Mouse (Mus musculus) liver, embryonic 15.5 days (tissue): ENCODE measurements around the gene Gm20481. TPM values are rescaled to one million over a fixed set of nuclear protein-coding genes. Genes with fewer than 3 reads are reported as not detected.
A peak's percentile ranks its signal among the peaks of the same experiment; 100 is the strongest.
"Not testable (repeated sequence)": the region's sequence is repeated elsewhere in the genome, so short reads cannot be mapped to it uniquely, and the experiment has no call there.

Experiments used
- ATAC-seq: fragments of 200-750 bp; cut with Nextera tagmentation; 2 replicates; pipeline ENCODE4 v1.8.0; 2017; ENCODE audit warnings: moderate number of reproducible peaks, mild to moderate bottlenecking, moderate library complexity; ENCODE audit not compliant: insufficient read depth
- H3K27ac ChIP-seq: fragments of 300-500 bp; sonication (generic); replicated peaks from 2 replicates; pipeline ENCODE4 v1.5.1; 2015; ENCODE audit warnings: mild to moderate bottlenecking, inconsistent platforms
- H3K27me3 ChIP-seq: fragments of 300-500 bp; sonication (generic); 2 replicates; pipeline ENCODE4 v1.6.1; 2015; ENCODE audit warnings: mild to moderate bottlenecking, inconsistent platforms
- H3K36me3 ChIP-seq: fragments of 300-500 bp; sonication (generic); replicated peaks from 2 replicates; pipeline ENCODE4 v1.6.1; 2015; ENCODE audit warnings: moderate library complexity, mild to moderate bottlenecking, inconsistent platforms
- H3K4me1 ChIP-seq: fragments of 300-500 bp; sonication (generic); replicated peaks from 2 replicates; pipeline ENCODE4 v1.6.1; 2015; ENCODE audit warnings: inconsistent platforms
- H3K4me2 ChIP-seq: fragments of 300-500 bp; sonication (generic); 2 replicates; pipeline ENCODE4 v1.6.1; 2015; ENCODE audit warnings: moderate library complexity, mild to moderate bottlenecking, inconsistent platforms
- H3K4me3 ChIP-seq: fragments of 300-500 bp; sonication (generic); replicated peaks from 2 replicates; pipeline ENCODE4 v1.5.1; 2015; ENCODE audit warnings: mild to moderate bottlenecking, inconsistent platforms
- H3K9ac ChIP-seq: fragments of 300-500 bp; sonication (generic); 2 replicates; pipeline ENCODE4 v1.6.1; 2015; ENCODE audit warnings: moderate library complexity, mild to moderate bottlenecking, inconsistent platforms
- H3K9me3 ChIP-seq: fragments of 300-500 bp; sonication (generic); replicated peaks from 2 replicates; pipeline ENCODE4 v1.6.1; 2016; ENCODE audit warnings: inconsistent platforms
- WGBS: fragments of 180-500 bp; shearing (Covaris S2); methylation state at CpG from one replicate; pipeline ENCODE4 v1.1.7; 2015; ENCODE audit warnings: mixed read lengths; ENCODE audit not compliant: insufficient replicate concordance; 5-methylcytosine and 5-hydroxymethylcytosine counted together
- polyA plus RNA-seq: library from polyadenylated mRNA; unstranded; fragments of >200 nt; fragmentation: Nextera tagmentation; extraction: Ambion mirVana; gene quantifications from 2 replicates; pipeline ENCODE4 v1.2.1, GENCODE M21; 2015

Gm20481 gene
- polyA plus RNA-seq, 1 experiment from 2014 or later: not detected

DNA sequence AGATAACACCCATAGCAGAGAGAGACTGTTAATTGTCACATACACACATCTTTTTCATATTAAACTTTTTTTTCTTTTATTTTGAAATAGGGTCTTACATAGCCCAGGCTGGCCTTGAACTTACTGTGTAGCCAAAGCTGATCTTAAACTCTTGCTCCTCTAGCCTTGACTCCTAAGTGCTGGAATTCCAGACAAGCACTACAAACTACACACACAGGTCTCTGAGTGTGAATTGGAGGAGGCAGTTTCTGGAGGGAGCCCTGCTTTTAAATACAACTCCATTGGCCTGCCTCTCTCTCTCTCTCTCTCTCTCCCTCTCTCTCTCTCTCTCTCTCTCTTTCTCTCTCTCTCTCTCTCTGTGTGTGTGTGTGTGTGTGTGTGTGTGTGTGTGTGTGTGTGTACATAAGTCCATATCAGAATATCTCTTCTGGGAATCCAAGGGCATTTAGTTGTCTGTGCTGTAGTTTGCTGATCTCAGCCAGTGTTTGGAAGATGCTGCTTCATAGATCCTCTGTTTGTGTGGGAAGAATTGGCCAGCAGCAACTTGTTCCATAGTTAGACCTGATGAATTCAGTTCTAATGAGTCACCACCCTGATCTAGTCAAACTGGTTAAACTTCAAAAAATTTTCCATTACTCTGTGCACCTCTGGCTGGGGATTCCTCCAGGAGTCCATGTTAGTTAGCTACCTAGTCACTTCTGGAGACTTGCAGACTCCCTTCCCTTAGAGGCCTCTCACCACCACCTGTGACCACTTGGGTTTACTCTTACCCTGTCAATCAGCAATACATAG, 8.8 kb upstream of the Gm20481 start:
- Histone ChIP-seq H3K27me3 (peaks cover 84% of the 10 kb centered on the region), H3K4me1 (peaks cover 12% of the 10 kb centered on the region), H3K9ac (no peak overlapping the region), H3K4me2 (no peak overlapping the region), H3K27ac (no peak overlapping the region), H3K4me3 (no peak overlapping the region), H3K36me3 (no peaks in the 10 kb centered on the region), H3K9me3 (no peaks in the 10 kb centered on the region)
- no peak for ATAC-seq

- 21% methylated on average over 3 of the region's 3 CpGs for WGBS
- Histone ChIP-seq H3K36me3 (no peaks in the 10 kb centered on the region), H3K4me3 (no peak overlapping the region), H3K9me3 (no peaks in the 10 kb centered on the region), H3K9ac (no peak overlapping the region), H3K27ac (no peak overlapping the region), H3K4me2 (no peak overlapping the region), H3K4me1 (peaks cover 12% of the 10 kb centered on the region), H3K27me3 (peaks cover 81% of the 10 kb centered on the region)
- ATAC-seq: no peak
Observed at GRCm38 (mm10) chr17:34962125-34962524, 7.6 kb upstream of the Gm20481 start.

- H3K4me3 ChIP-seq: no peak overlapping the region
- ATAC-seq: no peak
- no peak overlapping the region for H3K4me2 ChIP-seq
- peaks cover 84% of the 10 kb centered on the region for H3K27me3 ChIP-seq
- H3K27ac ChIP-seq: no peak overlapping the region
- peaks cover 12% of the 10 kb centered on the region for H3K4me1 ChIP-seq
- no peaks in the 10 kb centered on the region for H3K36me3 ChIP-seq
- H3K9ac ChIP-seq: no peak overlapping the region
- WGBS: 55% methylated on average over 1 of the region's 1 CpGs
- H3K9me3 ChIP-seq: no peaks in the 10 kb centered on the region
Observed at GRCm38 (mm10) chr17:34962841-34963240, 6.9 kb upstream of the Gm20481 start.

- Histone ChIP-seq H3K4me3 (no peak overlapping the region), H3K27ac (no peak overlapping the region), H3K4me2 (no peak overlapping the region), H3K4me1 (peaks cover 8% of the 10 kb centered on the region), H3K27me3 (peaks cover 88% of the 10 kb centered on the region), H3K36me3 (no peaks in the 10 kb centered on the region), H3K9ac (no peak overlapping the region), H3K9me3 (no peaks in the 10 kb centered on the region)
- ATAC-seq: no peak
- 29% methylated on average over 1 of the region's 1 CpGs for WGBS
Observed at GRCm38 (mm10) chr17:34964640-34965049, 5.1 kb upstream of the Gm20481 start.

GRCm38 (mm10) chr17:34965627-34966026, 4.1 kb upstream of the Gm20481 start:
- Histone ChIP-seq H3K9ac (no peak overlapping the region), H3K9me3 (no peaks in the 10 kb centered on the region), H3K27me3 (peaks cover 87% of the 10 kb centered on the region), H3K4me3 (no peak overlapping the region), H3K4me1 (no peaks in the 10 kb centered on the region; the same call in 1 of the 2 replicates), H3K27ac (no peak overlapping the region), H3K4me2 (no peak overlapping the region), H3K36me3 (no peaks in the 10 kb centered on the region)
- no peak for ATAC-seq
- 38% methylated on average over 5 of the region's 5 CpGs for WGBS

DNA sequence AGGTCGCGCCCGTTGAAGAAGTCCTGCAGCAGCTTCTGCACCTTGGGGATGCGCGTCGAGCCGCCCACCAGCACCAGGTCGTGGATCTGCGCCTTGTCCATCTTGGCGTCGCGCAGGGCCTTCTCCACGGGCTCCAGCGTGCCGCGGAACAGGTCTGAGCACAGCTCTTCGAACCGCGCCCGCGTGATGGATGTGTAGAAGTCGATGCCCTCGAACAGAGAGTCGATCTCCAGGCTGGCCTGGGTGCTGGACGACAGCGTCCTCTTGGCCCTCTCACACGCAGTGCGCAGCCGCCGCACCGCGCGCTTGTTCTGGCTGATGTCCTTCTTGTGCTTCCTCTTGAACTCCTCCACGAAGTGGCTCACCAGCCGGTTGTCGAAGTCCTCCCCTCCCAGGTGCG, 1.1 kb downstream of the Gm20481 start:
- H3K27ac ChIP-seq, H3K4me2 ChIP-seq, H3K9ac ChIP-seq, H3K9me3 ChIP-seq, H3K36me3 ChIP-seq, ATAC-seq, H3K4me1 ChIP-seq, H3K4me3 ChIP-seq: not testable (repeated sequence)
- WGBS: 28% methylated on average over 24 of the region's 37 CpGs
- H3K27me3 ChIP-seq: peaks cover 71% of the 10 kb centered on the region

GRCm38 (mm10) chr17:34971694-34972068, 2.0 kb downstream of the Gm20481 start:
- Histone ChIP-seq H3K4me2 (peak overlapping the region; percentile 68), H3K4me3 (peak overlapping the region; percentile 41), H3K27me3 (peaks cover 64% of the 10 kb centered on the region)
- H3K9ac ChIP-seq, H3K9me3 ChIP-seq, H3K36me3 ChIP-seq, H3K27ac ChIP-seq, H3K4me1 ChIP-seq: not testable (repeated sequence)
- WGBS: 1% methylated on average over 24 of the region's 43 CpGs
- ATAC-seq: peak; percentile 37; the same call in 1 of the 2 replicates

DNA sequence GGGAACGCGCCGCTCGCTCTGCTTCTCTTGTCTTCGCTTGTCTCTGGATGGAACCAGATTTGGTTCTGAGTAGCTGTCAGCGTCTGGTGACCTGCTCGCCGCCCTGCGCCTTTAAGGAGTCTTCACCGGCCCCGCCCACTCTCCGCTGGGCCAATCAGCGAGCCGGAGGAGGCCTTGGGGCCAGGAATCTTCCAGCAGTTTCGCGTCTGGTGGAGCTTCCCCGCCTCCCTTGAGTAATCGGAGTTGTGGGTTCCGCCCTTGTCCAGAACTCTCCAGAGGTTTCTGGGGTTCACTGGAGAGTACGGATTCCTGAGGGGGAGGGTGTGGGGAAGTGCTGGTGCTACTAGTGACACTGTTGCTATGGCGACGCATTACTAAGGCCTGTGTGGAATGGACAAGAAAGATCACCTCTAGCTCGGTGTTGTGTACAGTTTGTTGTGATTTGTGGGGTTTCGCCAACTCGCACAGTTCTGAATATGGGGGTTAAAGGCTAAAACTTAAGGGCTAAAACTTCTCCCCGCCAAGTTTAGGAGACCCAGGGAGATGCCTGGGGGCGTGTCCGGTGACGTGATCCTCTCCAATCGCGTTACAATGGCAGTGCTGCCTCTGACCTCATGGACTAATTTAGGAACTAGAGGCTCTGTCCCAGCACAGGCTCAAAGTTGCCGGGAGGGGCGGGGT, 2.5 kb downstream of the Gm20481 start, which contains the start of the genes Hspa1a and Hspa1l:
Gene Hspa1a, minus strand, starts transcription at position 88 of the 681 bp plus-strand sequence.
Gene Hspa1l, plus strand, starts transcription at position 635 of the 681 bp plus-strand sequence.
- Histone ChIP-seq H3K4me2 (peak within 1 kb of the TSS; percentile 68), H3K27me3 (peaks cover 63% of the 10 kb centered on the region), H3K4me3 (peak within 1 kb of the TSS; percentile 41)
- H3K9ac ChIP-seq, H3K27ac ChIP-seq, H3K9me3 ChIP-seq, H3K36me3 ChIP-seq, H3K4me1 ChIP-seq: not testable (repeated sequence)
- under 1% methylated on average over 33 of the region's 33 CpGs for WGBS
- peak; percentile 83 for ATAC-seq

DNA sequence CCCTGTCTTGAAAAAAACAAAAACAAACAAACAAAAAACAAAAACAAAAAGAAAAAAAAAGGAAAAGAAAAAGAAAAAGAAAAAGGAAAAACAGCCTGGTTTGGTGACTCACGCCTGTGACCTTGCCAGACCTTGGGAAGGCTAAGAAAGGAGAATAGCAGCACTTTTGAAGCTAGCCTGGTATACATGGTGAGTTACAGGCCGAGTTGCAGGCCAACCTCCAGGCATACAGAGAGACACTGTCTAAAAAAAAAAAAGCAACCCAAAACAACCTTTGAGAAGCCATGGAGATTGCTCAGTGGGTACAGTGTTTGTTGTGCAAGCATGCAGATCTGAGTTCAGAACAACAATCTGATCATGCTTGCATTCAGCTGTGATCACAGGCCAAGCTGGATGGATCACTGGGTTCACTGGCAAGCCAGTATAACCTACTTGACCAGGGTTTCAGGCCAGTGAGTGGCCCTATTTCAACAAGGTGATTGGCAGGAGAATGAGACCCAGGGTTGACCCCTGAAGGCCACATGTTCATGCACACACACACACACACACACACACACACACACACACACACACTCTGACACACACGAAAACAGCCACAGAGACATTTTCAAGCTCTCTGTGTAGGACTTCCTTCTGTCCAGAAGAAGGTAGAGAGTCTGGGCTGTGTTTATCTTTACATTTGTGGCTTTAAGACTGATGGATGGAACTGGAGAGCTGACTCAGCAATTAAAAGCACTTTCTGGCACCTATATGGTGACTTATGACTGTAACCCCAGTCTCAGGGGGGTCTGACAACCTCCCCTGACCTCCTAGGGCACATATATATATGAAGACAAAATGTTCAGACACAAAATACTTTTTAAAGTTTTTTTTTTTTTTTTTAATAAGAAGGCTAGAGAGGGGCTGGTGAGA, 6.1 kb downstream of the Gm20481 start:
- 50% methylated on average over 3 of the region's 3 CpGs for WGBS
- Histone ChIP-seq H3K27ac (no peak overlapping the region), H3K36me3 (no peaks in the 10 kb centered on the region; the same call in 1 of the 2 replicates), H3K9me3 (no peaks in the 10 kb centered on the region), H3K9ac (no peak overlapping the region), H3K4me2 (no peak overlapping the region), H3K4me3 (no peak overlapping the region), H3K4me1 (peaks cover 18% of the 10 kb centered on the region), H3K27me3 (peaks cover 28% of the 10 kb centered on the region)
- no peak for ATAC-seq

DNA sequence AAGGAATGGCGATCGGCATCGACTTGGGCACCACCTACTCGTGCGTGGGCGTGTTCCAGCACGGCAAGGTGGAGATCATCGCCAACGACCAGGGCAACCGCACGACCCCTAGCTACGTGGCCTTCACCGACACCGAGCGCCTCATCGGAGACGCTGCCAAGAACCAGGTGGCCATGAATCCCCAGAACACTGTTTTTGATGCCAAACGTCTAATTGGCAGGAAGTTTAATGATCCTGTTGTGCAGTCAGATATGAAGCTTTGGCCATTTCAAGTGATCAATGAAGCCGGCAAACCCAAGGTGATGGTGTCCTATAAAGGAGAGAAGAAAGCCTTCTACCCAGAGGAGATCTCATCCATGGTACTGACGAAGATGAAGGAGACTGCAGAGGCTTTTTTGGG, 7.3 kb downstream of the Gm20481 start:
- Histone ChIP-seq H3K4me2 (no peak overlapping the region), H3K4me3 (no peak overlapping the region), H3K9ac (no peak overlapping the region), H3K27ac (no peak overlapping the region), H3K27me3 (peaks cover 21% of the 10 kb centered on the region), H3K36me3 (no peaks in the 10 kb centered on the region; the same call in 1 of the 2 replicates), H3K9me3 (no peaks in the 10 kb centered on the region), H3K4me1 (peaks cover 24% of the 10 kb centered on the region)
- WGBS: 86% methylated on average over 20 of the region's 20 CpGs
- no peak for ATAC-seq

DNA sequence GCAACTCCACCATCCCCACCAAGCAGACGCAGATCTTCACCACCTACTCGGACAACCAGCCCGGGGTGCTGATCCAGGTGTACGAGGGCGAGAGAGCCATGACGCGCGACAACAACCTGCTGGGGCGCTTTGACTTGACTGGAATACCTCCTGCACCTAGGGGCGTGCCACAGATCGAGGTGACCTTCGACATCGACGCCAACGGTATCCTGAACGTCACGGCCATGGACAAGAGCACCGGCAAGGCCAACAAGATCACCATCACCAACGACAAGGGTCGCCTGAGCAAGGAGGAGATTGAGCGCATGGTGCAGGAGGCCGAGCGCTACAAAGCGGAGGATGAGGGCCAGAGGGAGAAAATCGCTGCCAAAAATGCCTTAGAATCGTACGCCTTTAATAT, 8.5 kb downstream of the Gm20481 start:
- Histone ChIP-seq H3K4me3 (no peak overlapping the region), H3K9me3 (no peaks in the 10 kb centered on the region), H3K4me1 (peaks cover 27% of the 10 kb centered on the region), H3K4me2 (no peak overlapping the region), H3K9ac (no peak overlapping the region), H3K36me3 (no peaks in the 10 kb centered on the region; the same call in 1 of the 2 replicates), H3K27ac (no peak overlapping the region), H3K27me3 (peaks cover 9% of the 10 kb centered on the region)
- WGBS: 87% methylated on average over 27 of the region's 27 CpGs
- no peak for ATAC-seq
